ENCODE assay signal across 9 mouse cellular contexts in genomic region chr14:20724043-20724442, GRCm38 (mm10). TPM values are rescaled to one million over a fixed set of nuclear protein-coding genes. Genes with fewer than 3 reads are reported as not detected.
DNase-seq lines count a peak whose midpoint lies in the region; ATAC-seq lines count a peak whose summit lies in the region.
"Had no signal": no experiment of that assay in that cellular context is flagged by ENCODE, and none has a peak within 500 bp of the region (broad histone marks: within the 10 kb centered on the region; RNA-seq: fewer than 3 reads in every experiment).

No protein-coding gene starts in this region.

- no peak overlapping the region for H3K4me3 ChIP-seq in midbrain, embryonic 11.5 days (ENCODE audit: low read depth, low read length)
- H3K4me3 ChIP-seq: liver, embryonic 15.5 days had no signal

- peak; percentile 76 to 79 for DNase-seq in left cerebral cortex, adult 18-20 months (ENCODE audit: low spot score in 2 of 2)
- DNase-seq in left cerebral cortex, adult 11 months (ENCODE audit: low spot score), result no peak
- DNase-seq in T-cell, adult 2 months (ENCODE audit: low spot score), result peak; percentile 38
- peak; percentile 51 for DNase-seq in embryo, embryonic 9.5 days (ENCODE audit: extremely low spot score)
- peak; percentile 73 to 76 for DNase-seq in heart, postnatal 36 days
- peak; percentile 71 to 76 for DNase-seq in layer of hippocampus, postnatal 14 days (ENCODE audit: low spot score in 2 of 2)
- peak; percentile 95 for DNase-seq in midbrain, embryonic 11.5 days (ENCODE audit: low spot score, missing footprints)
- peak; percentile 21 to 44 for DNase-seq in thymus, postnatal 10 days (ENCODE audit: low spot score in 2 of 2)

- no peak overlapping the region for H3K9ac ChIP-seq in midbrain, embryonic 11.5 days (ENCODE audit: low read length)
- H3K9ac ChIP-seq: liver, embryonic 15.5 days had no signal

- no peaks in the 10 kb centered on the region for H3K27me3 ChIP-seq in midbrain, embryonic 11.5 days (ENCODE audit: control insufficient read depth, insufficient read depth, low read length)
- H3K27me3 ChIP-seq: liver, embryonic 15.5 days had no signal

- 46% methylated on average over 5 of the region's 5 CpGs for WGBS in midbrain, embryonic 11.5 days

- H3K27ac ChIP-seq in midbrain, embryonic 11.5 days (ENCODE audit: low read depth, low read length), result no peak overlapping the region
- H3K27ac ChIP-seq: liver, embryonic 15.5 days had no signal

- intact Hi-C loops in heart, postnatal 36 days (cut with DNase I), result no loop called here

- H3K9me3 ChIP-seq in midbrain, embryonic 11.5 days (ENCODE audit: control insufficient read depth, low read length), result no peaks in the 10 kb centered on the region
- H3K9me3 ChIP-seq: liver, embryonic 15.5 days had no signal

- H3K4me2 ChIP-seq in midbrain, embryonic 11.5 days, result no peak overlapping the region
- H3K4me2 ChIP-seq: liver, embryonic 15.5 days had no signal

- ATAC-seq in midbrain, embryonic 11.5 days (ENCODE audit: low FRiP score), result peak; percentile 31; the same call in 1 of the 2 replicates

- peaks cover 47% of the 10 kb centered on the region for H3K36me3 ChIP-seq in midbrain, embryonic 11.5 days (ENCODE audit: control insufficient read depth, insufficient read depth, low read length)

- no peaks in the 10 kb centered on the region for H3K4me1 ChIP-seq in midbrain, embryonic 11.5 days (ENCODE audit: control insufficient read depth, insufficient read depth, low read length)

RNA-seq across cellular contexts. Expression of gene Ndst2, which starts 10.3 kb away (rescaled TPM):
- 10 to 100 TPM; 16.4 to 16.8 TPM for total RNA-seq in left cerebral cortex, adult 18-20 months (2021)
- 10 to 100 TPM; 10.6 to 10.8 TPM for total RNA-seq in heart, postnatal 36 days (2021)
- 10 to 100 TPM; 14.3 to 18.1 TPM for total RNA-seq in layer of hippocampus, postnatal 14 days (2021)
- polyA plus RNA-seq in midbrain, embryonic 11.5 days (2014; fragmentation: Nextera tagmentation; extraction: Ambion mirVana), result 22.0 and 23.0 TPM in 2 replicates

RNA-seq across cellular contexts. Expression of gene Zswim8, which starts 16.7 kb away (rescaled TPM):
- total RNA-seq in left cerebral cortex, adult 18-20 months (2021), result 100 to 1,000 TPM; 151 to 155 TPM
- 10 to 100 TPM; 45.4 to 47.8 TPM for total RNA-seq in heart, postnatal 36 days (2021)
- total RNA-seq in layer of hippocampus, postnatal 14 days (2021), result 100 to 1,000 TPM; 142 to 161 TPM
- 19.1 and 22.9 TPM in 2 replicates for polyA plus RNA-seq in midbrain, embryonic 11.5 days (2014; fragmentation: Nextera tagmentation; extraction: Ambion mirVana)

RNA-seq across cellular contexts. Expression of gene Chchd1, which starts 21.2 kb away (rescaled TPM):
- total RNA-seq in left cerebral cortex, adult 18-20 months (2021), result 10 to 100 TPM; 47.0 to 55.4 TPM
- 100 to 1,000 TPM; 120 to 123 TPM for total RNA-seq in heart, postnatal 36 days (2021)
- total RNA-seq in layer of hippocampus, postnatal 14 days (2021), result 10 to 100 TPM; 48.4 to 51.8 TPM
- 256 and 258 TPM in 2 replicates for polyA plus RNA-seq in midbrain, embryonic 11.5 days (2014; fragmentation: Nextera tagmentation; extraction: Ambion mirVana)

RNA-seq across cellular contexts. Expression of gene Fut11, which starts 29.3 kb away (rescaled TPM):
- total RNA-seq in left cerebral cortex, adult 18-20 months (2021), result 10 to 100 TPM; 17.2 to 18.0 TPM
- 1 to 10 TPM; 6.6 to 7.1 TPM for total RNA-seq in heart, postnatal 36 days (2021)
- 10 to 100 TPM; 18.2 to 18.5 TPM for total RNA-seq in layer of hippocampus, postnatal 14 days (2021)
- 20.7 and 22.0 TPM in 2 replicates for polyA plus RNA-seq in midbrain, embryonic 11.5 days (2014; fragmentation: Nextera tagmentation; extraction: Ambion mirVana)

RNA-seq across cellular contexts. Expression of gene Sec24c, which starts 49.9 kb away (rescaled TPM):
- total RNA-seq in left cerebral cortex, adult 18-20 months (2021), result 100 to 1,000 TPM; 102 to 110 TPM
- total RNA-seq in heart, postnatal 36 days (2021), result 100 to 1,000 TPM in 1 of 2 experiments, 10 to 100 TPM in 1; 97.8 to 104 TPM
- 100 to 1,000 TPM; 106 to 110 TPM for total RNA-seq in layer of hippocampus, postnatal 14 days (2021)
- polyA plus RNA-seq in midbrain, embryonic 11.5 days (2014; fragmentation: Nextera tagmentation; extraction: Ambion mirVana), result 74.3 and 74.7 TPM in 2 replicates
